Mouse (Mus musculus): Measurements from ENCODE around the gene Rnf225.

- TF ChIP-seq CTCF (IDR thresholded peaks at IDR 0.05; ENCODE audit: insufficient read depth, low read length) (no peak), POLR2A (IDR thresholded peaks at IDR 0.05; ENCODE audit: borderline replicate concordance, extremely low read depth, low read depth, low read length) (no peak)
Observed at GRCm38 (mm10) chr7:12940599-12940998, 13.4 kb downstream of the Rnf225 start.

All from lung, adult 2 months (tissue).